Mouse (Mus musculus): Measurements from ENCODE around the gene Cldnd2.
A peak's percentile ranks its signal among the peaks of the same experiment; 100 is the strongest.

Cldnd2 gene

DNA sequence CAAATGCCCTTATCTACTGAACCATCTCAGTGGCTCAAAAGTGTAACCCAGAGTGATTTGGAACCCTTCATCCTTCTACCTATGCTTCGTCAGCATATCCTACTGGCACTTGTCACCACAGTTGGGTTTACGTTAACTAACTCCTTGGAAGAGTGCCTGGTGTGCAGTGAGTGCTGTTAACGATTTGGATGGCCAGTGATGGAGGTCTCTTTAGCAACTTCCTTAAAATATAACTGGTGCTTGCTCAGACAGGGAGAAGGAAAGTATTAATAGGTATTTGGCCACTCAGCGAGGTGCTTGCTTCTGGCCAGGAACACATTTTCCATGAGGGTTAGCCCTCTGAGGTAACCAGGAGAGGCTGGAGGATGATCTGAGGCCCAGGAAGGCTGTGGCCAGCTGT is 7.2 kb downstream of the Cldnd2 start:
- no peak for DNase-seq (ENCODE audit: low spot score)

- no peak for DNase-seq (ENCODE audit: low spot score)
These were observed 7.7 kb downstream of the Cldnd2 start for GRCm38 (mm10) chr7:43448246-43448645.

DNA sequence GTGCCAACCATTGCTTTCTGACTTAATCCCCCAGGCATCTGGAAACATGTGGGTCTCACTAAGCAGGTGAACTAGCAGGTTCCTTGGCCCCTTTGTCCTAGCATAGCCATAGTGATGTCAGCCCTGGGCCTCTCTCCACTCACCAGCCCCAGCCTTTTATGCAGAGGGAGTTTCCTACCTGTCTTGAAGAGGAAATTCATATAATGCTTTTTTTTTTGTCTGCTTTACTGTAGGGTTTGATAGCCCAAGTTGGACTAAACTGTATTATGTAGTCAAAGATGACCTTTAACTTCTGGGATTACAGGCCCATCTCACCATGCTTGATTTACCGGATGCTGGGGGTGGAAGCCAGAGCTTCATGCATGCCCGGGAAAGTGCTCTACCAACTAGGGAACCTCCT is 9.2 kb downstream of the Cldnd2 start:
- no peak for DNase-seq (ENCODE audit: low spot score)

DNA sequence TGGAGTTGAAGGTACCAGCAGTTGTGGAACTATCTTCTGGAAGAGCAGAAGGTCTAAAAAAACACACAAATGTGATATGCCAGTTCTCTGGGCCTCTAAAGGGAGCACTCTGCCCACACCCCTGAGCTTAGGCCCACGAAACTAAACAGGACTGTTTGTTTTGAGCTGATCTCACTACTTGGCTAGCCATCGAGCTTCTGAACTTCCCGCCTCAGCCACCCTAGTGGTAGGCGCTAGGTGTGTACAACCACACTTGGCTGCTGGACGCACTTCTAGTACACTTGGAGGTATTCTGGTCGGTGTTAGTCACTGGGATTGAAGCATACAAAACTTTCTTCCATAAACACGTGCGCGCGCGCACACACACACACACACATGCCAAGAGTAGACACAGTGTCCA is 11.1 kb downstream of the Cldnd2 start:
- DNase-seq (ENCODE audit: low spot score): no peak

GRCm38 (mm10) chr7:43452609-43453008 is 12.0 kb downstream of the Cldnd2 start:
- DNase-seq (ENCODE audit: low spot score): no peak

DNA sequence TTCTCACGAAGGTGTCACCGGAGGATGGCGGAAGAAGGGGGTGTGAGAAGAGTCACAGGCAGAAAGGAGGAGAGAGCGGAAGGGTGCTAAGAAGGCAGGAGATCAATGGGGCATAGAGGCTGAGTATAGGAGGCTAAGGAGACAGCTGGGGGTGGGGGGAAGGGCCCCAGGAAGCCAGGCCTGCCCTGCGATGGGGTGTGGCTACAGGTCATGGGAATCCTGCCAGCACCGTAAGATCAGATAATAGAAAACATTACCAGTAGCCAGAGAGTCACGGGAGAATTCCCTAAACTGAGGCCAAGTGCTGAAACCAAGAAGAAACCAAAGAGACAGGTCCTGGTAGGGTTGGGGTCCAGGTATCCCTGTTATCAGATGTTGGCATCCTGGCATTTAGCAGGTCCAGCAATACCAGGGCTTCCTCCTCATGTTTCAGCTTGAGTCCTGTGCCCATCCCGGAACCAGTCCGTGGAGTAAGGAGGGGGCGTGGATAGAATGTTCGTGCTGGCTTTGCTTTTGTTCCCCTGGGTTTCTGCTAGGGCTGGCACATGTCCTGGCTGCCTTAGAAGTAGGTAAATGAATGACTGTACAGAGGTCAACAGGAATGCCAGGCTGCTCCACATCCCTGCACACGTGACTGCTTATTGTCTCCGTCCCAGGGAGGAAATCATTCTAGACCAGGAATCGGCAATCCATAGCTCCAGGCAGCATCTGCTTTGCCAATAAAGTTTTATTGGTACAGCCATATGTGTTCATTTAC is 13.2 kb downstream of the Cldnd2 start:
- DNase-seq (ENCODE audit: low spot score): no peak

- DNase-seq (ENCODE audit: low spot score): no peak
These were observed 13.8 kb downstream of the Cldnd2 start for GRCm38 (mm10) chr7:43454371-43454770.

GRCm38 (mm10) chr7:43462851-43463250 is 22.3 kb downstream of the Cldnd2 start, which contains the start of gene Vsig10l:
Vsig10l (plus strand) TSS chr7:43463151.
- no peak for DNase-seq (ENCODE audit: low spot score)

GRCm38 (mm10) chr7:43463976-43464375 is 23.4 kb downstream of the Cldnd2 start:
- no peak for DNase-seq (ENCODE audit: low spot score)

DNA sequence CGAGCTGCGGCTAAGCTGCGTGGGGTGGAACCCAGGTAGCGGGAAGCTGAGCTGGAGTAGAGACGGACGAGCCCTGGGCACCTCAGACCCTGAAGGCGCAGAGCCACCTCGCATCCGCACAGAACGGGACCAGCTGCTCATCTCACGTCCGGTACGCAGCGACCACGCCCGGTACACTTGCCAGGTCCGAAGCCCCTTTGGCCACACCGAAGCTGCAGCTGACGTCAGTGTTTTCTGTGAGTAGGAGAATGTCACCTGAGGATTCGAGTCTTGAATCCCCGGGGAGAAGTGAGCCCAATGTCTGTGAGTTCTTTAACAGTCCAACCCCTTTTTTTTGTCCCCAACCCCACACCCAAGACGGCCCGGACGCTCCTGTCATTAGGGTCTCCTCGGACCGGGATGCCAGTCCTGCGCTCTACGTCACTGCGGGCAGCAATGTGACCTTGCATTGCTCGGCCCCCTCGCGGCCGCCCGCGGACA is 24.3 kb downstream of the Cldnd2 start:
- DNase-seq (ENCODE audit: low spot score): peak; percentile 9

- peak; percentile 81 for DNase-seq (ENCODE audit: low spot score)
These were observed 24.9 kb downstream of the Cldnd2 start for GRCm38 (mm10) chr7:43465344-43466098.

- DNase-seq (ENCODE audit: low spot score): peak; percentile 65
These were observed 25.6 kb downstream of the Cldnd2 start for GRCm38 (mm10) chr7:43466099-43466694.

DNA sequence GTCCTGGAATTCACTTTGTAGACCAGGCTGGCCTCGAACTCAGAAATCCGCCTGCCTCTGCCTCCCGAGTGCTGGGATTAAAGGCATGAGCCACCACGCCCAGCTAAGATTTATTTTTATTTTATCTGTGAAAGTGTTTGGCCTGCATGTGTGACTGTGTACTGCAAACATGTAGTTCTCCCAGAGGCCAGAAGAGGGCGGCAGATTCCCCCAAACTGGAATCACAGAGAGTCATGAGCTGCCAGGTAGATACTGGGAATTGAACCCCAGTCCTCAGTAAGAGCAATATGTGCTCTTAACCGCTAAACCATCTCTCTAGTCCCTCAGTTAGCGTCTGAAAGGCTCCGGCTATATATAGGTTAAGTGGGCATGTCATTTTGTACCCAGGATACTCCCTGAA is 29.8 kb downstream of the Cldnd2 start:
- DNase-seq (ENCODE audit: low spot score): peak; percentile 46

DNA sequence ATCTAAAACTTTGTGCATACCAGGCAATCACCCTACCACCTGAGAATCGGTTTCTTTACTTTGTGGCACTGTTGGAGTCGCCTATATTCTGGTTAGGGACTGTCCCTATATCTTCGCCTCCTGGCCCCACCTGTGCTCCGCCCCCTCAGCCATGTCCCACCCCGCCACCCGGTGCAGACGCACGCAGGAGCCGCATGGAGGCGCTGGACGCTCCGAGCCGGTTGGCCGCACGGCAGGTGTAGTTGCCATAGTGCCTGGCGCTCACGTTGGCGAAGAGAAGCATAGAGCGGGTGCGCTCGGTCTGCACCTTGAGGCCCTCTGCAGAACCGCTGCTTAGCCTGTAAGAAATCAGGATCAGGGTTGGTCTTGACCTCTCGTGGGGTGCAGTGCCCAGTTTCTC is 35.1 kb downstream of the Cldnd2 start:
- DNase-seq (ENCODE audit: low spot score): peak; percentile 20

GRCm38 (mm10) chr7:43476376-43476775 is 35.8 kb downstream of the Cldnd2 start:
- DNase-seq (ENCODE audit: low spot score): no peak

DNA sequence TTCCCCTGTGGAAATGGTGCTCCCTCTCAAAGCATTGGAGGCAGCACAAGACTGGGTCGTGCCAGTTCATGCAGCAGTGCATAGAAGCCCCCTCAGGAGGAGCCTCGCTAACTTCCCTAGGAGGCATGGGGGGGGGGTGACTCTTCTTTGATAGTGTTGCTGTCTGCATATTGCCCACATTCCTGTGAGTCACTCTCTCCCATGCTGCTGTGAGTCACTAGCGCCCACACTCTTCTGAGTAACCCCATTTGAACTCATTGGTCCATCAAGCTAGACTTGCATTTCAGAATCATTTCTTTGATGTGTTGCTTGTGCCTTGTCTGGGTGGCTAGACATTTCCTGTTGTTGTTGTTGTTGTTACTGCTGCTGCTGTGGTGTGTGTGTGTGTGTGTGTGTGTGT is 40.6 kb downstream of the Cldnd2 start:
- DNase-seq (ENCODE audit: low spot score): no peak

GRCm38 (mm10) chr7:43482090-43482716 is 41.6 kb downstream of the Cldnd2 start:
- DNase-seq (ENCODE audit: low spot score): no peak

DNA sequence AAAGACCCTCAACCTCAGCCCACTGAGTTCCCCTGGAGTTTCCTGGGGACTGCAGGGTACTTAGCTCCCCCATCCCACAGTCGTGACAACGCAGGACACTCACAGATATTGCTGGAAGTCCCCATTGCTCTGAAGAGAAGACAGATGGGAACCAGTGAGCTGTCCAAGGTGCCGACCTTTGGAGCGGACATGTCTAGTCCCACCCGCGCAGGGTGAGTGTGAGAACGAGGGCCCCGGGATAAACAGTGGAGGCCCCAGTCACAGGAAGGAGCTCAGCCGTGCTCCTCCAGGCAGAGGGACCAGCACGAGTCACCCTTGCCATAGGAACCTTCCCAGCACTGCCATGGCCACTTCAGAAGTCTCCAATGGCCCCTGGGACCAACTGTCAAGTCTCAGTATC is 42.7 kb downstream of the Cldnd2 start:
- DNase-seq (ENCODE audit: low spot score): no peak

DNA sequence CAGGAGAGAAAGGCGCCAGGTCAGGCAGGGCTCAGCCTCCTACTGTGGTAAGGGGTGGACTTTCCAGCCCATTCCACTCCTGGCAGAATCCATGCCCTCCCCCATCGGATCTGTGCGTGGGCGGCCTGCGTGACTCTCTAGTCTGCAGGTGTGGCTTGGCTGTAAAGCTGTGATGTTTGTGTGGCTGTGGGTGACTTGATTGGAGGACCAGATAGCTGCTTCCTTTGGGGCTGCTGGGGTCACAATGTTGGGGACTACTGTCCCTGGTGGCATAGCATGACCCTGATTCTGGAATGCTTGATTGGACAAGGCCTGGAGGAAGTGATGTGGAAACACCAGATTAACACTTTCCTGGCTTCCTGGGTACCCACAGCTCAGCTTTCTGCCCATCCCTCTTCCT is 48.1 kb downstream of the Cldnd2 start:
- DNase-seq (ENCODE audit: low spot score): no peak

DNA sequence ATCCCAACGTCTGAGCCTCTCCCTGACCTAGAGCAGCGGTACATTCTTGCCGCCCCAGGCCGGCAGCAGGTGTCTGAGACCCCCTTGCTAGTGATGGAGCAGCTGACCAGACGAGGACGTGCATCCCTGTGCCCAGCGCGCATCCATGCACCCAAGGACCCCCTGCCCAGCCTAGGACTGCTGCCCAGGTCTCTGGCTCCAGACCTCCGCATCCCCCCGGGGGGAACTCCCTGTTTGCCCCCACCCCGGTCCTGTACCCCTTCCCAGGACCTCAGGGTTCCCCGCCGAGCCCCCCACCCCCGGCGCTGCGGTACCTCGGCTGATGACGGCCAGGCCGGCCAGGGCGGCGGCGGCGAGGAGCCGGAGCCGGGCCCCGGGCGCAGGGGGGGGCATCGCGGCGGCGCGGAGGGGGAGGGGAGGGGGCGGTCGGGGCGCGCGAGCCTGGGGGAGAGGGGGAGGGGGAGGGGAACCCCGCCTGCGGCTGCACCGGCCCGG is 49.1 kb downstream of the Cldnd2 start, which contains the start of gene Iglon5:
Gene Iglon5, minus strand, starts transcription at position 445 of the 495 bp plus-strand sequence.
- no peak for DNase-seq (ENCODE audit: low spot score)

- DNase-seq (ENCODE audit: low spot score): no peak
These were observed 49.6 kb downstream of the Cldnd2 start for GRCm38 (mm10) chr7:43490182-43490584.

- no peak for DNase-seq (ENCODE audit: low spot score)
These were observed 50.3 kb downstream of the Cldnd2 start for GRCm38 (mm10) chr7:43490861-43491260.

All from spleen, adult 12 weeks (tissue).